In genomic region chr1:132416244-132416942, GRCm38 (mm10) we compare ENCODE assay signal across 8 mouse cellular contexts. TPM values are rescaled to one million over a fixed set of nuclear protein-coding genes. Genes with fewer than 3 reads are reported as not detected.
A peak's percentile ranks its signal among the peaks of the same experiment; 100 is the strongest.
DNase-seq lines count a peak whose midpoint lies in the region; ATAC-seq and TF ChIP-seq lines count a peak whose summit lies in the region.

No protein-coding gene starts in this region.

- H3K4me3 ChIP-seq in gastrocnemius, adult 2 months: peak overlapping the region; percentile 82
- H3K4me3 ChIP-seq in neural tube, embryonic 13.5 days: no peak overlapping the region
- peak overlapping the region; percentile 77; the same call in 1 of the 2 replicates for H3K4me3 ChIP-seq in heart, embryonic 16.5 days (ENCODE audit: low read length)

- ATAC-seq in neural tube, embryonic 13.5 days (ENCODE audit: low read depth): no peak
- no peak for ATAC-seq in heart, embryonic 16.5 days (replicated peaks; ENCODE audit: extremely low read depth, insufficient read depth, low FRiP score)

- no peak for DNase-seq in gastrocnemius, adult 2 months
- DNase-seq in gastrocnemius, adult 8-10 months (ENCODE audit: low spot score in 2 of 2): no peak
- no peak for DNase-seq in neural tube, embryonic 10.5 days (ENCODE audit: extremely low spot score, low spot score)
- peak; percentile 48 for DNase-seq in splenic B cell, adult 2 months (ENCODE audit: low read depth, low spot score)
- no peak for DNase-seq in thymus, postnatal 36 days
- DNase-seq in gastrocnemius, postnatal 4 days (ENCODE audit: low spot score in 2 of 2): no peak

- 80% methylated on average over 8 of the region's 8 CpGs for WGBS in neural tube, embryonic 13.5 days
- 54% methylated on average over 8 of the region's 8 CpGs for WGBS in heart, embryonic 16.5 days

- intact Hi-C loops in gastrocnemius, adult 2 months (cut with DNase I): loop anchor here (2.0 kb wide), 3 partner anchors 26 to 60 kb away; partner anchors contain the start of genes Rbbp5 and Tmcc2

- 0 out of 2 replicates have a peak overlapping the region, but pooled peaks have one; percentile 90 for H3K9ac ChIP-seq in neural tube, embryonic 13.5 days
- H3K9ac ChIP-seq in heart, embryonic 16.5 days (ENCODE audit: low read length): no peak overlapping the region

- H3K4me1 ChIP-seq in neural tube, embryonic 13.5 days (replicated peaks): peaks cover 32% of the 10 kb centered on the region
- peaks cover 12% of the 10 kb centered on the region for H3K4me1 ChIP-seq in heart, embryonic 16.5 days (ENCODE audit: control insufficient read depth, insufficient read depth, low read length)

- TF ChIP-seq CTCF in gastrocnemius, adult 2 months (IDR thresholded peaks at IDR 0.05): no peak

- no peaks in the 10 kb centered on the region for H3K27me3 ChIP-seq in neural tube, embryonic 13.5 days
- H3K27me3 ChIP-seq in heart, embryonic 16.5 days (ENCODE audit: control insufficient read depth, insufficient read depth, low read length): no peaks in the 10 kb centered on the region
- no peaks in the 10 kb centered on the region for H3K27me3 ChIP-seq in splenic B cell, adult 2 months (ENCODE audit: control insufficient read depth, insufficient read depth, low read length, poor library complexity, severe bottlenecking)

- H3K4me2 ChIP-seq in neural tube, embryonic 13.5 days: peak overlapping the region; percentile 71
- H3K4me2 ChIP-seq in heart, embryonic 16.5 days (ENCODE audit: low read depth, low read length): peak overlapping the region; percentile 74

- H3K36me3 ChIP-seq in neural tube, embryonic 13.5 days: no peaks in the 10 kb centered on the region
- no peaks in the 10 kb centered on the region for H3K36me3 ChIP-seq in heart, embryonic 16.5 days (ENCODE audit: control insufficient read depth, insufficient read depth)
- no peaks in the 10 kb centered on the region for H3K36me3 ChIP-seq in splenic B cell, adult 2 months (ENCODE audit: control insufficient read depth, insufficient read depth, low read length, poor library complexity, severe bottlenecking)

- H3K27ac ChIP-seq in gastrocnemius, adult 2 months: peak overlapping the region; percentile 93
- H3K27ac ChIP-seq in neural tube, embryonic 13.5 days (replicated peaks): no peak overlapping the region
- no peak overlapping the region for H3K27ac ChIP-seq in heart, embryonic 16.5 days (ENCODE audit: low read length)

- H3K9me3 ChIP-seq in neural tube, embryonic 13.5 days: no peaks in the 10 kb centered on the region
- H3K9me3 ChIP-seq in heart, embryonic 16.5 days (replicated peaks; ENCODE audit: control insufficient read depth, low read length): no peaks in the 10 kb centered on the region

RNA-seq across cellular contexts. Expression of gene Dstyk, which starts 1.0 kb away (rescaled TPM):
- total RNA-seq in gastrocnemius, adult 2 months (2021): 10 to 100 TPM in 1 of 2 experiments, 1 to 10 TPM in 1; 9.7 to 11.1 TPM
- total RNA-seq in gastrocnemius, adult 8-10 months (2022): 10 to 100 TPM in 1 of 4 experiments, 1 to 10 TPM in 3; 7.7 to 11.2 (median 8.5) TPM
- 9.2 and 9.8 TPM in 2 replicates for polyA plus RNA-seq in neural tube, embryonic 13.5 days (2015; fragmentation: Nextera tagmentation; extraction: Ambion mirVana)
- polyA plus RNA-seq in heart, embryonic 16.5 days (2015; fragmentation: Nextera tagmentation; extraction: Ambion mirVana): 9.1 and 10.5 TPM in 2 replicates
- 10 to 100 TPM; 20.9 to 22.0 TPM for total RNA-seq in gastrocnemius, postnatal 4 days (2021)

RNA-seq across cellular contexts. Expression of gene Tmcc2, which starts 25.3 kb away (rescaled TPM):
- 10 to 100 TPM; 29.4 to 40.8 TPM for total RNA-seq in gastrocnemius, adult 2 months (2021)
- 10 to 100 TPM; 38.8 to 60.0 (median 49.4) TPM for total RNA-seq in gastrocnemius, adult 8-10 months (2022)
- 32.2 and 33.9 TPM in 2 replicates for polyA plus RNA-seq in neural tube, embryonic 13.5 days (2015; fragmentation: Nextera tagmentation; extraction: Ambion mirVana)
- polyA plus RNA-seq in heart, embryonic 16.5 days (2015; fragmentation: Nextera tagmentation; extraction: Ambion mirVana): 10.6 and 11.1 TPM in 2 replicates
- 10 to 100 TPM; 27.0 to 29.6 TPM for total RNA-seq in gastrocnemius, postnatal 4 days (2021)
